Mouse (Mus musculus): ENCODE measurements around the gene Sema6d. TPM values are rescaled to one million over a fixed set of nuclear protein-coding genes. Genes with fewer than 3 reads are reported as not detected.

Sema6d gene
- polyA plus RNA-seq, 2 experiments: 12.9 to 19.1 TPM

GRCm38 (mm10) chr2:124522426-124522825 is 432.7 kb downstream of the Sema6d start:
- Histone ChIP-seq H3K36me3 (ENCODE audit: control insufficient read depth, insufficient read depth, low read length) (no peaks in the 10 kb centered on the region), H3K27me3 (ENCODE audit: control insufficient read depth, insufficient read depth, low read length) (no peaks in the 10 kb centered on the region), H3K9ac (ENCODE audit: low read depth, low read length, severe bottlenecking) (no peak overlapping the region), H3K4me3 (replicated peaks; ENCODE audit: low read length) (no peak overlapping the region), H3K27ac (replicated peaks; ENCODE audit: low read depth, low read length) (no peak overlapping the region), H3K9me3 (ENCODE audit: control insufficient read depth, low read length) (no peaks in the 10 kb centered on the region), H3K4me1 (ENCODE audit: control insufficient read depth, insufficient read depth, low read length) (no peaks in the 10 kb centered on the region), H3K4me2 (replicated peaks; ENCODE audit: low read depth, low read length, severe bottlenecking) (no peak overlapping the region)
- no peak for TF ChIP-seq POLR2A (IDR thresholded peaks at IDR 0.05; ENCODE audit: borderline replicate concordance, extremely low read depth, insufficient read depth, insufficient read length)
- WGBS: 79% methylated on average over 3 of the region's 3 CpGs
- ATAC-seq (ENCODE audit: low FRiP score, low read depth): no peak
- no peak for DNase-seq (ENCODE audit: low spot score)

GRCm38 (mm10) chr2:124523667-124524066 is 433.9 kb downstream of the Sema6d start:
- WGBS: 90% methylated on average over 6 of the region's 6 CpGs
- Histone ChIP-seq H3K27me3 (ENCODE audit: control insufficient read depth, insufficient read depth, low read length) (no peaks in the 10 kb centered on the region), H3K4me3 (replicated peaks; ENCODE audit: low read length) (no peak overlapping the region), H3K9me3 (ENCODE audit: control insufficient read depth, low read length) (no peaks in the 10 kb centered on the region), H3K36me3 (ENCODE audit: control insufficient read depth, insufficient read depth, low read length) (no peaks in the 10 kb centered on the region), H3K9ac (ENCODE audit: low read depth, low read length, severe bottlenecking) (no peak overlapping the region), H3K4me1 (ENCODE audit: control insufficient read depth, insufficient read depth, low read length) (no peaks in the 10 kb centered on the region), H3K27ac (replicated peaks; ENCODE audit: low read depth, low read length) (no peak overlapping the region), H3K4me2 (replicated peaks; ENCODE audit: low read depth, low read length, severe bottlenecking) (no peak overlapping the region)
- DNase-seq (ENCODE audit: low spot score) (no peak), ATAC-seq (ENCODE audit: low FRiP score, low read depth) (no peak)
- no peak for TF ChIP-seq POLR2A (IDR thresholded peaks at IDR 0.05; ENCODE audit: borderline replicate concordance, extremely low read depth, insufficient read depth, insufficient read length)

GRCm38 (mm10) chr2:124524167-124524566 is 434.4 kb downstream of the Sema6d start:
- 89% methylated on average over 3 of the region's 3 CpGs for WGBS
- H3K4me3 ChIP-seq (replicated peaks; ENCODE audit: low read length): no peak overlapping the region
- H3K27ac ChIP-seq (replicated peaks; ENCODE audit: low read depth, low read length): no peak overlapping the region
- ATAC-seq (ENCODE audit: low FRiP score, low read depth) (no peak), DNase-seq (ENCODE audit: low spot score) (no peak)
- H3K9ac ChIP-seq (ENCODE audit: low read depth, low read length, severe bottlenecking): no peak overlapping the region
- H3K9me3 ChIP-seq (ENCODE audit: control insufficient read depth, low read length): no peaks in the 10 kb centered on the region
- H3K4me1 ChIP-seq (ENCODE audit: control insufficient read depth, insufficient read depth, low read length): no peaks in the 10 kb centered on the region
- no peak for TF ChIP-seq POLR2A (IDR thresholded peaks at IDR 0.05; ENCODE audit: borderline replicate concordance, extremely low read depth, insufficient read depth, insufficient read length)
- no peaks in the 10 kb centered on the region for H3K27me3 ChIP-seq (ENCODE audit: control insufficient read depth, insufficient read depth, low read length)
- H3K36me3 ChIP-seq (ENCODE audit: control insufficient read depth, insufficient read depth, low read length): no peaks in the 10 kb centered on the region
- H3K4me2 ChIP-seq (replicated peaks; ENCODE audit: low read depth, low read length, severe bottlenecking): no peak overlapping the region

- ATAC-seq (ENCODE audit: low FRiP score, low read depth): no peak
- no peak for DNase-seq (ENCODE audit: low spot score)
- Histone ChIP-seq H3K4me1 (ENCODE audit: control insufficient read depth, insufficient read depth, low read length) (no peaks in the 10 kb centered on the region), H3K9me3 (ENCODE audit: control insufficient read depth, low read length) (no peaks in the 10 kb centered on the region), H3K4me3 (replicated peaks; ENCODE audit: low read length) (no peak overlapping the region), H3K27ac (replicated peaks; ENCODE audit: low read depth, low read length) (no peak overlapping the region), H3K36me3 (ENCODE audit: control insufficient read depth, insufficient read depth, low read length) (no peaks in the 10 kb centered on the region), H3K27me3 (ENCODE audit: control insufficient read depth, insufficient read depth, low read length) (no peaks in the 10 kb centered on the region), H3K9ac (ENCODE audit: low read depth, low read length, severe bottlenecking) (no peak overlapping the region), H3K4me2 (replicated peaks; ENCODE audit: low read depth, low read length, severe bottlenecking) (no peak overlapping the region)
- 84% methylated on average over 3 of the region's 3 CpGs for WGBS
- TF ChIP-seq POLR2A (IDR thresholded peaks at IDR 0.05; ENCODE audit: borderline replicate concordance, extremely low read depth, insufficient read depth, insufficient read length): no peak
These were observed 437.9 kb downstream of the Sema6d start for GRCm38 (mm10) chr2:124527641-124528040.

GRCm38 (mm10) chr2:124530441-124530840 is 440.7 kb downstream of the Sema6d start:
- H3K9ac ChIP-seq (ENCODE audit: low read depth, low read length, severe bottlenecking): no peak overlapping the region
- no peak for TF ChIP-seq POLR2A (IDR thresholded peaks at IDR 0.05; ENCODE audit: borderline replicate concordance, extremely low read depth, insufficient read depth, insufficient read length)
- no peaks in the 10 kb centered on the region for H3K9me3 ChIP-seq (ENCODE audit: control insufficient read depth, low read length)
- no peaks in the 10 kb centered on the region for H3K4me1 ChIP-seq (ENCODE audit: control insufficient read depth, insufficient read depth, low read length)
- H3K27ac ChIP-seq (replicated peaks; ENCODE audit: low read depth, low read length): no peak overlapping the region
- DNase-seq (ENCODE audit: low spot score) (no peak), ATAC-seq (ENCODE audit: low FRiP score, low read depth) (no peak)
- H3K4me2 ChIP-seq (replicated peaks; ENCODE audit: low read depth, low read length, severe bottlenecking): no peak overlapping the region
- H3K36me3 ChIP-seq (ENCODE audit: control insufficient read depth, insufficient read depth, low read length): no peaks in the 10 kb centered on the region
- no peak overlapping the region for H3K4me3 ChIP-seq (replicated peaks; ENCODE audit: low read length)
- no peaks in the 10 kb centered on the region for H3K27me3 ChIP-seq (ENCODE audit: control insufficient read depth, insufficient read depth, low read length)
- WGBS: 90% methylated on average over 2 of the region's 2 CpGs

GRCm38 (mm10) chr2:124531062-124531461 is 441.3 kb downstream of the Sema6d start:
- WGBS: 59% methylated on average over 4 of the region's 4 CpGs

More at GRCm38 (mm10) chr2:124531062-124531461, 441.3 kb downstream of the Sema6d start:
- no peak for TF ChIP-seq POLR2A (IDR thresholded peaks at IDR 0.05; ENCODE audit: borderline replicate concordance, extremely low read depth, insufficient read depth, insufficient read length)
- H3K27me3 ChIP-seq (ENCODE audit: control insufficient read depth, insufficient read depth, low read length): no peaks in the 10 kb centered on the region
- no peak overlapping the region for H3K27ac ChIP-seq (replicated peaks; ENCODE audit: low read depth, low read length)
- H3K4me3 ChIP-seq (replicated peaks; ENCODE audit: low read length): no peak overlapping the region
- H3K36me3 ChIP-seq (ENCODE audit: control insufficient read depth, insufficient read depth, low read length): no peaks in the 10 kb centered on the region
- no peak for DNase-seq (ENCODE audit: low spot score)
- H3K4me1 ChIP-seq (ENCODE audit: control insufficient read depth, insufficient read depth, low read length): no peaks in the 10 kb centered on the region
- H3K9me3 ChIP-seq (ENCODE audit: control insufficient read depth, low read length): no peaks in the 10 kb centered on the region
- no peak overlapping the region for H3K9ac ChIP-seq (ENCODE audit: low read depth, low read length, severe bottlenecking)
- ATAC-seq (ENCODE audit: low FRiP score, low read depth): no peak
- no peak overlapping the region for H3K4me2 ChIP-seq (replicated peaks; ENCODE audit: low read depth, low read length, severe bottlenecking)

Measured in limb, embryonic 14.5 days (tissue).